Mouse (Mus musculus) skeletal muscle tissue, postnatal 0 days (tissue): ENCODE measurements around the gene Cdkn2a. TPM values are rescaled to one million over a fixed set of nuclear protein-coding genes. Genes with fewer than 3 reads are reported as not detected.

ENCODE experiments used
- polyA plus RNA-seq: library from polyadenylated mRNA; unstranded; fragments of >200 nt; fragmentation: Nextera tagmentation; extraction: Ambion mirVana; gene quantifications from 2 replicates; pipeline ENCODE4 v1.2.1, GENCODE M21; 2015

Cdkn2a gene
- not detected in 2 replicates for polyA plus RNA-seq

GRCm38 (mm10) chr4:89294486-89295440 is at the start of gene Cdkn2a:
Gene Cdkn2a, minus strand, starts transcription at chr4:89294653.

DNA sequence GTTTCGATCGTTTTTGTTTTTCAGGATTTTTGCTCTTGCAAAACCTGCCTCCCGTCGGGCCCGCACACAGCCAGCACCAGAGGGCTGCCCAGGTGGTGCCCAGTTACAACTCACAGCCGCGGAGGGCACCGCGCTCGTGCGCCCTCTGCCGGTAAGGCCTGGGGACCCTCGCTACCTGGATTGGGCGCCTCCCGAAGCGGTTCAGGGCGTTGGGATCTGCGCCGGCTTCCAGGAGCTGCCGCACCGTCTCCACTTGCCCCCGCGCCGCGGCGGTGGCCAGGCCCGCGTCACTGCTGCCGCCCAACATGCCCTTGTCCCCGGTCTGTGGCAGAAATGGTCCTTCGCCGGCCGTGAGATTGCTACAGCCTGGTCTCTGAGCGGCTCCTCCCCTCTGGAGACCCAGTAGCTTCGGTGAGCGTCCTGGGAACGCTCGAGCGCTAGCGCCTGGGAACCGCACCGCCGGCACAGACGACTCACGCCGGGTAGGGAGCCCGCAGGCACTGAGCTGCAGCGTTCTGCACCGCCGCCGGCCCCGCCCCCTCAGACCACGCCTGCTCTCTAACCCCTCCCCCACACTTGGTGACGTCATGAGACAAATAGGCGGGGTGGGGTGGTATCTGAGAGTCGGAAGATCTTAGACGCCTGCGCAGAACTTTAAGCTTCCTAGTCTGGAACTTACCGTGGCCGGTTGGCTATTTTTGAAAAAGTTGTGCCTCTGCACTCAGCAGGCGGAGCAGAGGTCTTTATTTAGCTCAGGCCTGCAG is 16.2 kb upstream of the Cdkn2a start, which contains the start of gene Cdkn2b:
Gene Cdkn2b (minus strand): TSS at position 549 of the 764 bp plus-strand sequence.

Other genes with a start within 250 kb of the Cdkn2a start
- 14.9 and 19.0 TPM in 2 replicates for gene Mtap, start 157.5 kb downstream of the Cdkn2a start, polyA plus RNA-seq
- gene Cdkn2b, start 16.4 kb upstream of the Cdkn2a start, polyA plus RNA-seq: 0.41 and 0.43 TPM in 2 replicates